Mouse (Mus musculus): ENCODE results near the gene Cdkl3.

Cdkl3 gene

GRCm38 (mm10) chr11:52127760-52128159 lies 123.7 kb downstream of the Cdkl3 start:
- no peak for DNase-seq

- no peak for DNase-seq
Observed at GRCm38 (mm10) chr11:52128316-52129061, 124.5 kb downstream of the Cdkl3 start.

- DNase-seq: peak in 1 of 2 experiments; percentile 16
Observed at GRCm38 (mm10) chr11:52129171-52129570, 125.2 kb downstream of the Cdkl3 start.

GRCm38 (mm10) chr11:52129621-52130450 lies 125.8 kb downstream of the Cdkl3 start:
- no peak for DNase-seq

GRCm38 (mm10) chr11:52130451-52131068 lies 126.5 kb downstream of the Cdkl3 start:
- DNase-seq: no peak
